Mouse (Mus musculus): ENCODE results near the gene Tbc1d10a. TPM values are rescaled to one million over a fixed set of nuclear protein-coding genes. Genes with fewer than 3 reads are reported as not detected.

Gene Tbc1d10a
- total and polyA plus RNA-seq, 2 experiments: 22.9 to 23.4 TPM

DNA sequence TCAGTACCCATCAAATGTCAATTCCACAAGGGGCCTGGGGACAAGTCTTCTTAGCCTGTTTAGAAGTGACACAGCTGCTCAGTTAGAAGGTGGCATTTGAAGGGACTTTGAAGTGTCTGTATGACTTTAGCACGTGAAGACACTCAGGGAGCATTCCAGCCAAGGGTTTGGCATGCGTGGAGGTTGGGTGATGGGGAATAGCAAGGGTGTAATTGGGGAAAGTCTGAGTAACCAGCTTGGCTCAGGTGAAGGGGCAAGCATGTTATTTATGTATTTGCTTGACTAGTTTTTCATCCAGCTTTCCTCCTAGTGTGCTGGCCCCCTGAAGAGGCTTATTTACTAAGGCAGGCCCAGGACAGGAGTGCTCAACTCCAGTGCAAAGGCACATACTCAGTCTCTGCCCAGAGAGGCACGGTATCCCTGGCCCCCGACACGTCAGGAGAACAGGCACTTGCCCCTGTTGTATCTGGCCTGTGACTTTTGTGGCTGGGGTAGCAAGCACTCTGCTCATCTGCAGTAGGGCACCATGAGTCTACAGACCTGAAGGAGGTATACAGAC is 18.6 kb downstream of the Tbc1d10a start:
- peaks cover 5% of the 10 kb centered on the region; the same call in 1 of the 2 replicates for H3K79me2 ChIP-seq (ENCODE audit: control insufficient read depth, insufficient read depth, low read length)
- no peak for TF ChIP-seq POLR2A (IDR thresholded peaks at IDR 0.05; ENCODE audit: extremely low read depth, insufficient read depth, low read length)
- no peak for TF ChIP-seq CTCF (IDR thresholded peaks at IDR 0.05; ENCODE audit: low read depth, low read length)
- 91% methylated on average over 5 of the region's 5 CpGs for WGBS
- no peak overlapping the region for H3K27ac ChIP-seq (replicated peaks; ENCODE audit: insufficient read depth, low read depth, low read length)
- DNase-seq (ENCODE audit: extremely low read depth, low read depth, low spot score): no peak
- H3K27me3 ChIP-seq (ENCODE audit: control insufficient read depth, insufficient read depth, low read length): no peaks in the 10 kb centered on the region
- peaks cover 8% of the 10 kb centered on the region for H3K4me1 ChIP-seq (ENCODE audit: control insufficient read depth, insufficient read depth, low read length)
- no peak overlapping the region for H3K4me3 ChIP-seq (ENCODE audit: insufficient read depth, low read depth, low read length)
- peaks cover 19% of the 10 kb centered on the region for H3K36me3 ChIP-seq (ENCODE audit: control insufficient read depth, insufficient read depth, low read length)
- H3K9ac ChIP-seq (ENCODE audit: low read depth, low read length): no peak overlapping the region

DNA sequence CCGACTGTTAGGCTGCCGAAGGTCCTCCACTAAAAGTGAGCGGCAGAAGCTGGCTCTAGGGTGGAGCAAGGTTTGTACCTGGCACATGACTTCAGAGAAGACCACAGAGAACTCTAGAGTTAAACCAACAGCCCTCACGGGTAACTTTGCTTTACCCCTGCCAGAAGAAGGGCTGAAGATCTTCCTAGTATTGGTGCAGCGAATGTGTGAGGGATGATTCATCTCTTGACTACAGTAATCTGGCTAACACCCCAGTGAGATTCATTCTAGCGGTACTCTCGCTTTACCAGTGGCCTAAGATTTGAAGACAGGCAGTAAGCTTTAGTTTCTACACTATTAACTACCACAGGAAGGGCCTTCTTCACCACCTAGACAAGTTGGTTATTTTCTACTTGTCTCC is 19.4 kb downstream of the Tbc1d10a start:
- no peak for TF ChIP-seq CTCF (IDR thresholded peaks at IDR 0.05; ENCODE audit: low read depth, low read length)
- TF ChIP-seq POLR2A (IDR thresholded peaks at IDR 0.05; ENCODE audit: extremely low read depth, insufficient read depth, low read length): no peak
- no peak overlapping the region for H3K4me3 ChIP-seq (ENCODE audit: insufficient read depth, low read depth, low read length)
- WGBS: 90% methylated on average over 7 of the region's 7 CpGs
- peaks cover 8% of the 10 kb centered on the region for H3K4me1 ChIP-seq (ENCODE audit: control insufficient read depth, insufficient read depth, low read length)
- H3K27me3 ChIP-seq (ENCODE audit: control insufficient read depth, insufficient read depth, low read length): no peaks in the 10 kb centered on the region
- no peak for DNase-seq (ENCODE audit: extremely low read depth, low read depth, low spot score)
- no peak overlapping the region for H3K9ac ChIP-seq (ENCODE audit: low read depth, low read length)
- peaks cover 5% of the 10 kb centered on the region; the same call in 1 of the 2 replicates for H3K79me2 ChIP-seq (ENCODE audit: control insufficient read depth, insufficient read depth, low read length)
- H3K36me3 ChIP-seq (ENCODE audit: control insufficient read depth, insufficient read depth, low read length): peaks cover 23% of the 10 kb centered on the region
- no peak overlapping the region for H3K27ac ChIP-seq (replicated peaks; ENCODE audit: insufficient read depth, low read depth, low read length)

DNA sequence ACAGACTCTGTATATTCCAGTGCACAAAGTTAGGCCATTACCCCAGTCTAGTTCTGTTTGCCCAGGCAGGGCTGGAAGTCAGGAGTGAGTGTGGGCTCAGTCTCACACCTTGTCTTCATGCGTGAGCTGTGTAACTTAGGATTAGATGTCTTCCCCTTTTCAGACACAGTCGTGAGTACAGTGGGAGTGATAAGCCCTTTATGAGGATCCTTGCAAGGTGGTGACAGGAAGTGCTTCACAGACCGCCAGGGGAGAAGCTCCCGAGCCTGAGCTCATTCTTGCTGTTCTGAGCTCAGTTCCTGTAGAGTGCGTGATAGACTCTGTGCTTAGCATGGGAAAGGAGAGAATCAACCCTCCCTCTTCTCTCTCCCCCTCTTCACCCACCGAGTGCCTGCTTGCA is 20.0 kb downstream of the Tbc1d10a start:
- TF ChIP-seq POLR2A (IDR thresholded peaks at IDR 0.05; ENCODE audit: extremely low read depth, insufficient read depth, low read length) (no peak), CTCF (IDR thresholded peaks at IDR 0.05; ENCODE audit: low read depth, low read length) (no peak)
- no peak overlapping the region for H3K27ac ChIP-seq (replicated peaks; ENCODE audit: insufficient read depth, low read depth, low read length)
- H3K36me3 ChIP-seq (ENCODE audit: control insufficient read depth, insufficient read depth, low read length): peaks cover 25% of the 10 kb centered on the region

DNA sequence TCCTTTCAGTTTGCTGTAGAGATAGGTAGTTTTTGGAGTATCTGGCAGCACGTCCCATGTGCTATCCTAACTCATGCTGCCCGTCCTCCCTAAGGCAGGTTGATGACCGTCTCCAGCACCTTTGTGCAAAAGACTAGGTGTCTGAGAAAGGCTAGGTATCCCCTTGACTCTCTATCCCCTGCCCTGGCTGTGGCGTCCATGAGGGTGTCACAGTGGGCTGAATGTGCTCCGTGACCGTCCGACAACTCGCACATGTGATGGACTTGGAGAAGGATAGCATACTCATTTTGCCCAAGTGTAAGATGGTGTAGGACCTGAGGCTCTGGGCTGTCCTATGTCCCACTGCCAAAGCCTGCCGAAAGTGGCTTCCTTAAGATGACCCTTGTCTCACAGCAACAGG is 21.1 kb downstream of the Tbc1d10a start:
- Histone ChIP-seq H3K9ac (ENCODE audit: low read depth, low read length) (no peak overlapping the region), H3K27ac (replicated peaks; ENCODE audit: insufficient read depth, low read depth, low read length) (no peak overlapping the region), H3K4me3 (ENCODE audit: insufficient read depth, low read depth, low read length) (no peak overlapping the region), H3K27me3 (ENCODE audit: control insufficient read depth, insufficient read depth, low read length) (no peaks in the 10 kb centered on the region), H3K79me2 (ENCODE audit: control insufficient read depth, insufficient read depth, low read length) (no peaks in the 10 kb centered on the region; the same call in 1 of the 2 replicates), H3K4me1 (ENCODE audit: control insufficient read depth, insufficient read depth, low read length) (peaks cover 6% of the 10 kb centered on the region), H3K36me3 (ENCODE audit: control insufficient read depth, insufficient read depth, low read length) (peaks cover 29% of the 10 kb centered on the region)
- 93% methylated on average over 9 of the region's 9 CpGs for WGBS
- DNase-seq (ENCODE audit: extremely low read depth, low read depth, low spot score): no peak
- no peak for TF ChIP-seq POLR2A (IDR thresholded peaks at IDR 0.05; ENCODE audit: extremely low read depth, insufficient read depth, low read length)
- TF ChIP-seq CTCF (IDR thresholded peaks at IDR 0.05; ENCODE audit: low read depth, low read length): no peak

More for the DNA sequence above, 20.0 kb downstream of the Tbc1d10a start:
- H3K9ac ChIP-seq (ENCODE audit: low read depth, low read length): no peak overlapping the region
- no peak for DNase-seq (ENCODE audit: extremely low read depth, low read depth, low spot score)
- peaks cover 5% of the 10 kb centered on the region; the same call in 1 of the 2 replicates for H3K79me2 ChIP-seq (ENCODE audit: control insufficient read depth, insufficient read depth, low read length)
- 69% methylated on average over 6 of the region's 6 CpGs for WGBS
- H3K27me3 ChIP-seq (ENCODE audit: control insufficient read depth, insufficient read depth, low read length): no peaks in the 10 kb centered on the region
- peaks cover 8% of the 10 kb centered on the region for H3K4me1 ChIP-seq (ENCODE audit: control insufficient read depth, insufficient read depth, low read length)
- H3K4me3 ChIP-seq (ENCODE audit: insufficient read depth, low read depth, low read length): no peak overlapping the region

GRCm38 (mm10) chr11:4209556-4209955 is 23.0 kb downstream of the Tbc1d10a start:
- H3K79me2 ChIP-seq (ENCODE audit: control insufficient read depth, insufficient read depth, low read length): no peaks in the 10 kb centered on the region
- H3K27ac ChIP-seq (replicated peaks; ENCODE audit: insufficient read depth, low read depth, low read length): no peak overlapping the region
- H3K4me3 ChIP-seq (ENCODE audit: insufficient read depth, low read depth, low read length): no peak overlapping the region
- WGBS: 81% methylated on average over 5 of the region's 5 CpGs
- H3K27me3 ChIP-seq (ENCODE audit: control insufficient read depth, insufficient read depth, low read length): no peaks in the 10 kb centered on the region
- H3K4me1 ChIP-seq (ENCODE audit: control insufficient read depth, insufficient read depth, low read length): no peaks in the 10 kb centered on the region
- no peak overlapping the region for H3K9ac ChIP-seq (ENCODE audit: low read depth, low read length)
- no peak for DNase-seq (ENCODE audit: extremely low read depth, low read depth, low spot score)
- TF ChIP-seq POLR2A (IDR thresholded peaks at IDR 0.05; ENCODE audit: extremely low read depth, insufficient read depth, low read length) (no peak), CTCF (IDR thresholded peaks at IDR 0.05; ENCODE audit: low read depth, low read length) (peak; percentile 40; the same call in 1 of the 2 replicates)
- H3K36me3 ChIP-seq (ENCODE audit: control insufficient read depth, insufficient read depth, low read length): peaks cover 34% of the 10 kb centered on the region

DNA sequence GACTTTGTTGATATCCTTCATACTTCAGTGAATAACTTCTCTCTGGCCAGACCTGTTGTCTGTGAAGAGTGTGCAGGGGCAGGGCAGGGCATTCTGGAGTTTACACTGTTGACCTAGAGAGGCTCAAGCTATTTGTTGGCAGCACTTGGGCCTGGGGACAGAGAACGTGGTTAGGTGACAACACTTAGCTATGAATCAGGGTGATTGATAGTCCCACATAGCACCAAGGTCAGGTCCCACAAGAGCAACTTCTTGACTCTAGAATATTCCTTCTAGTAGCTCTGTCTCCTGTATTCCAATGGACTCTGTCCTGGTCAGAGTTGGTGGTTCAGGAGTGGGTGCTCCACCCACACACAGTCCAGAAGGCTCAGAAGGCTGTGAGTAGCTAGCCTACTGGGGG is 24.2 kb downstream of the Tbc1d10a start:
- no peaks in the 10 kb centered on the region for H3K79me2 ChIP-seq (ENCODE audit: control insufficient read depth, insufficient read depth, low read length)
- TF ChIP-seq CTCF (IDR thresholded peaks at IDR 0.05; ENCODE audit: low read depth, low read length): no peak
- TF ChIP-seq POLR2A (IDR thresholded peaks at IDR 0.05; ENCODE audit: extremely low read depth, insufficient read depth, low read length): no peak
- WGBS: 26% methylated on average over 1 of the region's 1 CpGs
- no peaks in the 10 kb centered on the region for H3K4me1 ChIP-seq (ENCODE audit: control insufficient read depth, insufficient read depth, low read length)
- no peak overlapping the region for H3K9ac ChIP-seq (ENCODE audit: low read depth, low read length)
- H3K4me3 ChIP-seq (ENCODE audit: insufficient read depth, low read depth, low read length): no peak overlapping the region
- no peak overlapping the region for H3K27ac ChIP-seq (replicated peaks; ENCODE audit: insufficient read depth, low read depth, low read length)
- H3K36me3 ChIP-seq (ENCODE audit: control insufficient read depth, insufficient read depth, low read length): peaks cover 33% of the 10 kb centered on the region
- DNase-seq (ENCODE audit: extremely low read depth, low read depth, low spot score): no peak
- no peaks in the 10 kb centered on the region for H3K27me3 ChIP-seq (ENCODE audit: control insufficient read depth, insufficient read depth, low read length)

Measured in liver, adult 2 months (tissue).